In the genomic region with DNA sequence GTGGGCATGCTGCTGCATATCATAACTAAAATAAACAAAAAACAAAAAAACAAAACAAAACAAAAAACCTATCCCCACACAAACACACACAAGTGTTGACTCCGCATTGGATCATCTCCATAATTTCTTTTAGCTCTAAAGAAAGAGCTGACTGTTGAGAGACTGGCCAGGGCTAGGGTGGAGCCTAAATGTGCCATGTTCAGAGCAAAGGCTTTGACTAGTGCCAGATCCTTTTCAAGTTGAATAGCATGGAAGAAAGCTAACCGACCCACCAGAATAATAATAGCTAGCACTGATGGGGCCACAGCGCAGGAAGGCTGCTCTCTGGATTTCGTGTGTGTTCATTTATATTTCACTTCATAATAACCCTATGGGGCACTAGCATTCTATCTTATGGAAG, we compare ENCODE assay signal across 12 mouse cellular contexts. TPM values are rescaled to one million over a fixed set of nuclear protein-coding genes. Genes with fewer than 3 reads are reported as not detected.
DNase-seq lines count a peak whose midpoint lies in the region; ATAC-seq and TF ChIP-seq lines count a peak whose summit lies in the region.
"Had no signal": no experiment of that assay in that cellular context is flagged by ENCODE, and none has a peak within 500 bp of the region (broad histone marks: within the 10 kb centered on the region; RNA-seq: fewer than 3 reads in every experiment).

No protein-coding gene starts in this region.

- H3K4me3 ChIP-seq in heart, embryonic 10.5 days: no peak overlapping the region
- H3K4me3 ChIP-seq in bone marrow, adult 2 months (replicated peaks; ENCODE audit: control insufficient read depth, low read depth, low read length): no peak overlapping the region
- no peak overlapping the region for H3K4me3 ChIP-seq in forebrain, embryonic 13.5 days
- H3K4me3 ChIP-seq in limb, embryonic 15.5 days: no peak overlapping the region
- H3K4me3 ChIP-seq: liver, embryonic 13.5 days had no signal

- no peak for TF ChIP-seq POLR2A in bone marrow, adult 2 months (IDR thresholded peaks at IDR 0.05; ENCODE audit: borderline replicate concordance, control insufficient read depth, low read depth, low read length)

- peaks cover 6% of the 10 kb centered on the region; the same call in 1 of the 2 replicates for H3K27me3 ChIP-seq in heart, embryonic 10.5 days (ENCODE audit: insufficient read depth, poor library complexity, severe bottlenecking)
- no peaks in the 10 kb centered on the region for H3K27me3 ChIP-seq in forebrain, embryonic 13.5 days
- H3K27me3 ChIP-seq in limb, embryonic 15.5 days: no peaks in the 10 kb centered on the region
- H3K27me3 ChIP-seq: liver, embryonic 13.5 days; Patski had no signal

- H3K9me3 ChIP-seq in heart, embryonic 10.5 days: no peaks in the 10 kb centered on the region
- H3K9me3 ChIP-seq in forebrain, embryonic 13.5 days (replicated peaks): no peaks in the 10 kb centered on the region
- H3K9me3 ChIP-seq in limb, embryonic 15.5 days: no peaks in the 10 kb centered on the region
- H3K9me3 ChIP-seq: liver, embryonic 13.5 days had no signal

- no peak for TF ChIP-seq CTCF in bone marrow, adult 2 months (IDR thresholded peaks at IDR 0.05; ENCODE audit: control insufficient read depth, insufficient read depth, low read length)

- DNase-seq in heart, embryonic 10.5 days (ENCODE audit: low spot score): no peak
- no peak for DNase-seq in heart, adult 18-20 months
- no peak for DNase-seq in adrenal gland, postnatal 4 days (ENCODE audit: low spot score in 2 of 2)
- DNase-seq in gastrocnemius, adult 8-10 months (ENCODE audit: low spot score in 2 of 2): no peak
- no peak for DNase-seq in adrenal gland, postnatal 36 days
- DNase-seq: gastrocnemius, postnatal 14 days; liver, embryonic 13.5 days; right cerebral cortex, postnatal 14 days had no signal

- ATAC-seq in forebrain, embryonic 13.5 days: no peak
- no peak for ATAC-seq in limb, embryonic 15.5 days (ENCODE audit: insufficient number of reproducible peaks, low FRiP score, low TSS enrichment, low read depth)
- ATAC-seq: Patski had no signal

- H3K4me1 ChIP-seq in heart, embryonic 10.5 days: peaks cover 59% of the 10 kb centered on the region
- H3K4me1 ChIP-seq in bone marrow, adult 2 months (ENCODE audit: control insufficient read depth, insufficient read depth, low read length): peaks cover 17% of the 10 kb centered on the region
- H3K4me1 ChIP-seq in forebrain, embryonic 13.5 days: peaks cover 66% of the 10 kb centered on the region
- peaks cover 30% of the 10 kb centered on the region for H3K4me1 ChIP-seq in limb, embryonic 15.5 days

- H3K9ac ChIP-seq in forebrain, embryonic 13.5 days: no peak overlapping the region
- H3K9ac ChIP-seq in limb, embryonic 15.5 days: no peak overlapping the region
- H3K9ac ChIP-seq: liver, embryonic 13.5 days had no signal

- H3K27ac ChIP-seq in heart, embryonic 10.5 days: peak overlapping the region; percentile 44; the same call in 1 of the 2 replicates
- H3K27ac ChIP-seq in bone marrow, adult 2 months (ENCODE audit: control insufficient read depth, insufficient read depth, low read depth, low read length, poor library complexity): peak overlapping the region; percentile 73; the same call in 1 of the 2 replicates
- peak overlapping the region; percentile 97 for H3K27ac ChIP-seq in forebrain, embryonic 13.5 days
- H3K27ac ChIP-seq in limb, embryonic 15.5 days: 0 out of 2 replicates have a peak overlapping the region, but pooled peaks have one; percentile 6
- H3K27ac ChIP-seq: liver, embryonic 13.5 days had no signal

- 75% methylated on average over 4 of the region's 4 CpGs for WGBS in heart, embryonic 10.5 days
- 75% methylated on average over 4 of the region's 4 CpGs for WGBS in bone marrow, adult 2 months
- 21% methylated on average over 4 of the region's 4 CpGs for WGBS in forebrain, embryonic 13.5 days
- 77% methylated on average over 4 of the region's 4 CpGs for WGBS in limb, embryonic 15.5 days

- H3K36me3 ChIP-seq in heart, embryonic 10.5 days: no peaks in the 10 kb centered on the region
- no peaks in the 10 kb centered on the region for H3K36me3 ChIP-seq in forebrain, embryonic 13.5 days (ENCODE audit: poor library complexity, severe bottlenecking)
- no peaks in the 10 kb centered on the region for H3K36me3 ChIP-seq in limb, embryonic 15.5 days
- H3K36me3 ChIP-seq: liver, embryonic 13.5 days had no signal

- H3K4me2 ChIP-seq in forebrain, embryonic 13.5 days: no peak overlapping the region
- H3K4me2 ChIP-seq in limb, embryonic 15.5 days: no peak overlapping the region
- H3K4me2 ChIP-seq: liver, embryonic 13.5 days had no signal

RNA-seq across cellular contexts. Expression of a gene that starts 48.5 kb away (rescaled TPM):
- polyA plus RNA-seq in heart, embryonic 10.5 days (2016; fragmentation: Nextera tagmentation; extraction: Ambion mirVana): 90.2 and 114 TPM in 2 replicates
- 10 to 100 TPM; 84.9 to 91.1 TPM for total RNA-seq in heart, adult 18-20 months (2021)
- 20.1 and 33.6 TPM in 2 replicates for polyA plus RNA-seq in bone marrow, adult 2 months (2011; ENCODE audit: insufficient read depth, insufficient read length, low replicate concordance, missing spikeins)
- polyA plus RNA-seq in forebrain, embryonic 13.5 days (2015; fragmentation: Nextera tagmentation; extraction: Ambion mirVana): 52.6 and 60.2 TPM in 2 replicates
- 147 and 148 TPM in 2 replicates for polyA plus RNA-seq in limb, embryonic 15.5 days (2015; fragmentation: Nextera tagmentation; extraction: Ambion mirVana)
- total RNA-seq in adrenal gland, postnatal 4 days (2021): 100 to 1,000 TPM; 264 to 275 TPM
- total RNA-seq in gastrocnemius, adult 8-10 months (2022): 10 to 100 TPM; 25.2 to 28.9 (median 27.2) TPM
- 100 to 1,000 TPM; 230 to 283 TPM for total RNA-seq in adrenal gland, postnatal 36 days (2021)

Comparison
In these comparisons a context has a peak if more than half of its experiments do, and no peak if none do; other contexts are left out.
1. H3K27ac ChIP-seq: peak in every context shown above with its lines; median percentile 97 in forebrain, embryonic 13.5 days; 73 in bone marrow, adult 2 months; 44 in heart, embryonic 10.5 days; 6 in limb, embryonic 15.5 days.